Mouse (Mus musculus): ENCODE results near the gene Camk2d. TPM values are rescaled to one million over a fixed set of nuclear protein-coding genes. Genes with fewer than 3 reads are reported as not detected.

Gene Camk2d
- polyA plus RNA-seq, 3 experiments from 2014 or later = 57.4 to 90.2 (median 67.9) TPM

- peak; percentile 64 for ATAC-seq
Measured at GRCm38 (mm10) chr3:126751377-126752098, 155.4 kb downstream of the Camk2d start.

- no peak for ATAC-seq
Measured at GRCm38 (mm10) chr3:126752978-126753377, 156.9 kb downstream of the Camk2d start.

DNA sequence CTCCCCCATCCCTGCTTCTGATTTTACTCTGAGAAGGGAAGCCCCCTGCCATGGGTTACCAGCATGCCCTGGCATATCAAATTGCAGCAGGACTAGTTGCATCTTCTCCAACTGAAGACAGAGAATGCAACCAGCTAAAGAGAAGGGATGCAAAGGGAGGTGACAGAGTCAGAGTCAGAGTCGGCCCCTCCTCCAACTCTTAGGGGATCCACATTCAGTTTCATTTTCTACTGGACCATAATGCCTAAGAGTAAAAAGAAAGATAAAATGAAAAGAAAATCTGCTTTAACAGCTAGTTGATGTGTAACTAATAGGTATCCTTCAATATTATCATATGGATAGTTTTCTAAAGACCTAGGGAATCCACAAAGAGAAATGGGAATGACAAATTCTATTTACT lies 162.3 kb downstream of the Camk2d start:
- peak; percentile 97 for ATAC-seq

GRCm38 (mm10) chr3:126760608-126761007 lies 164.5 kb downstream of the Camk2d start:
- no peak for ATAC-seq

DNA sequence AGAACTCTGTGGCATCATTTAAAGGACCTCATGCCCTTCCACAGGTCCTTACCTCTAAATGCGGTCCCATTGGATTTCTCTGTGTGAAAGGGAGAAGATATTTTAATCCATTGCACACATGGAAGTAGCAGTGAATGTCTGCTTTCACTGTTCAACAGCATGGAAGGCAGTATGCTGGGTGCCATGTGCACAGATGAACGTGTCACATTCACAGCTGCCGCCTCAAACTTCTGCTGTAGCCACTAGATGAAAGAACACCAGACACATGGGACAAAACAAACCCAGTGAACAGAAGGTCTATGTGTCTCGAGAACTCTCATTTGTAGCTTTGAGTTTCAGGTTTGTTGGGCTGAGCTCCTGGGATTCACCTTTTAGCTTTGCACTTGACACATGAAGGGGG lies 168.6 kb downstream of the Camk2d start:
- no peak for ATAC-seq

DNA sequence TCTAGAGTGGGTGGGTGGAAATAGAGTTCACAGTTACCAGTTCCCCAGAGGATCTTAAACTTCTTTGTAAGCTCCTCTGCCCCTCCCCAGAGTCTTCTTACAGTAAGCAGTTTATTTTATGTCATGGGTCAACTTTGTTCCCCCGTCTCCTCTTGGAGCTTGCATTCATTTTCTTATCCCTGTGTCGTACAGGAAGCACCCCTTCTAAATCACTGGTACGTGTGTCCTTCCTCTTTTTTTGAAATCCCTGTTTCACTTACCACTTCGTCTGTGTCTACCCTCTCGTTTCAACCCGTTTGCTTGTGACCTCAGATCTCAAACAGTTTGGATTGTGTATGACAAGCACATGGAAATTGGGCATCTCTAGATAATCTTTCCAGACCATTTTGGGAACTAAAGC lies 174.0 kb downstream of the Camk2d start:
- ATAC-seq = no peak

DNA sequence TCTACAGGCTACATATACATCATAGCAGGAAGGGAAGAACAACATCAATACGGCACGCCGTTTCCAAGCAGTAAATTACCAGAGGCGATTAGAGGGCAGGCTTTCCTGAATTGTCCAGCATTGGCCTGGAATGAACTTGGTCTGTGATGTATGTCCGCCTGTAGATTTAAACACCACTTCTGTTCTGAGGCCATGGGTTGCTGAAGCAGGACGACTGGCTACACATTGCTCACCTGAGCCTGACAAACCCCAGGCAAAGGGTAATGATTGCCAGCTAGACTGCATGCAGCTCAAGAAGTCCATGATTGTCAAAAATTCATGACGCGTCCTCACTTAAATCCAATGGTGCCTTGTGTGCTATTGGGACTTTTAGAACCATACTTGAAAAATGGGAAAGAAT lies 174.9 kb downstream of the Camk2d start:
- no peak for ATAC-seq

DNA sequence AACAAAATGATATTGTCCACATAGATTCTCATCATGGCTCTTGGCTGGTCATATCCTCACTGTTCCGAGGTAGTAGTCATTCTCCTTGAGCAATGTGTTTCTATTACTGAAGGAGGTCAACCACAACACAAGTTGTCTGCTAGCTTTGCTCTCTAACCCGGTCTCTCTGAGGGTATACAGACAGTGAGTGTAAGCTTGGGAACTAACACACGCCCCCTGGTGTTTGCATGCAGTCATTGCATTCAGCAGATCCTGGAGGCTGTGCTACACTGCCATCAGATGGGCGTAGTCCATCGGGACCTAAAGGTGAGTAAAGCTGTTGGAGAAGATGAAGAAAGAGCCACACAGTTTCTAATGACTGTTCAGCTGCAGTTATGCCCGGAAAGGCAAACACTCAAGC lies 175.4 kb downstream of the Camk2d start:
- peak; percentile 97 for ATAC-seq

DNA sequence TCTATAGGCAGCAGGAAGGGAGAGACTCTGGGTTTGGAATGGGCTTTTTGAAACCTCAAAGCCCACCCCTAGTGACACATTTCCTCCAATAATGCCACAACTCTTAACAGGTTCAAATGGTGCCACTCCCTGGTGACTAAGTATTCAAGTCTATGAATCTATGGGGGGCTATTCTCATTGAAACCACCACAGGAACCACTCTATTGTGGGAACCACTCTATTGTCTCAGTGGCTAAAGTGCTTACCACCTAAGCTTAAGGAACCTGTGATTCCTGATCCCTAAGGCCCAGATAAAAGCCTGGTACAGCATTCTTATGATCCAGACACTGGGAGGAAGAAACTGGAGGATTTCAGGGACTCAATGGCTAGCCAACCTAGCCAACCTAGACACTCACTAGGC lies 179.9 kb downstream of the Camk2d start:
- no peak for ATAC-seq

DNA sequence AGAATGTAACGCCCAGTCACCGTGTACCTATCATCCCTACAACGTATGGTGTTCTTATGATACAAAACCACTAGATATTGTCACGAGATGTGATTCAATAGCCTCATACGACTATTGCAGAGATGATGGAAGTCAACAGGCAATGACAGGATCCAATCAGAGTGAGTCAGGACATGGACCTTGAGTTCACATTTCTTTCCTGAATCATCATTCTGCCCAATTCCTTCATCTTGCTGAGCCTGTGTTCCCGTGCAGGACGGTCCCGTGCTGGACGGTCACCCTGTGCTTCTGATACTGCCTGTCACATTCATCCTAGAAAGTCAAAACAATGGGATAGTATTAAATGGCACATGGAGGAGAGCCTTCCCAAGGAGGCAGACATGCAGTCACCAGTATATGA lies 181.0 kb downstream of the Camk2d start:
- ATAC-seq = no peak

GRCm38 (mm10) chr3:126777879-126778278 lies 181.8 kb downstream of the Camk2d start:
- no peak for ATAC-seq

DNA sequence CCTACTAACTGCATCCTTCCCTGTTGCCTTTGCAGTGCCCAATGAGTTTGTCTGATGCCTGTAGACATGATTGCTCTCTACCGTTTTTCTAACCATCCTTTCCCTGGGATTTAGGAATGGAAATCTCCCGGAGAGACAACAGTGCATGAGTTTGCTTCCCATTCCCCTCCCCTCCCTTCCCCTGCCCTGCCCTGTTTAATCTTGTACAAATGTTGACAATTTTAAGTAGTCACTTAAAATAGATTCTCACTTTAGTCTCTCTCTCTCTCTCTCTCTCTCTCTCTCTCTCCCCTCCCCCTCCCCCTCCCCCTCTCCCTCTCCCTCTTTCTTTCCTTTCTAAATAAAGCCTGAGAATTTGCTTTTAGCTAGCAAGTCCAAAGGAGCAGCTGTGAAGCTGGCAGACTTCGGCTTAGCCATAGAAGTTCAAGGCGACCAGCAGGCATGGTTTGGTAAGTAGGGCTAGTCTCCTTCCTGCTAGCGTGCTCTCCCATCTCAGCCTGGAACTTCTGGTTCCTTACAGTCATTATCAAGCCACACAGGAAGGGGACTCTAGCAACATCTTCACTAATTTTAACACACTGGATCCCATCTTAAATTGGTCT lies 184.0 kb downstream of the Camk2d start:
- no peak for ATAC-seq

GRCm38 (mm10) chr3:126793035-126793964 lies 197.2 kb downstream of the Camk2d start:
- no peak for ATAC-seq

- ATAC-seq = no peak
Measured at GRCm38 (mm10) chr3:126795904-126796303, 199.8 kb downstream of the Camk2d start.

- ATAC-seq = no peak
Measured at GRCm38 (mm10) chr3:126797025-126797424, 200.9 kb downstream of the Camk2d start.

DNA sequence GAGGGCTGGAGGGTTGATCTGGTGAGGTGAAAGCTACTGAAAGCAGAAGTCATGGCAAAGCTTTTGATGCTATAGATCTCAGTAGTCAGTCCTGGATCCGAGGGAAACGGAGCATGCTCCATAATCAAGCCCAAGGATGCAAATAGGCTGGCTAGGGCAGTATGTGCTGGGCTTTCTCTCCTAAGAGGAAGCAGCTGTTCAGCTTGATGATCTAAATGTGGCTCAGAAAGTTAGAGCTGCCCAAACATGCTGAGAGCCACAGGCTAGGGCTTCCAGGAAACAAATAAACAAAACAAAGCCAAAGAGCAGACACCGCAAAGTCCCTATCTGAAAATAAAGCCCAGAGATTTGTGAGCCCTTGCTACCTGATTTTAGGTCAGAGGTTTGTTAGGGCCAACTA lies 201.7 kb downstream of the Camk2d start:
- no peak for ATAC-seq

- ATAC-seq = no peak
Measured at GRCm38 (mm10) chr3:126802988-126803387, 206.9 kb downstream of the Camk2d start.

DNA sequence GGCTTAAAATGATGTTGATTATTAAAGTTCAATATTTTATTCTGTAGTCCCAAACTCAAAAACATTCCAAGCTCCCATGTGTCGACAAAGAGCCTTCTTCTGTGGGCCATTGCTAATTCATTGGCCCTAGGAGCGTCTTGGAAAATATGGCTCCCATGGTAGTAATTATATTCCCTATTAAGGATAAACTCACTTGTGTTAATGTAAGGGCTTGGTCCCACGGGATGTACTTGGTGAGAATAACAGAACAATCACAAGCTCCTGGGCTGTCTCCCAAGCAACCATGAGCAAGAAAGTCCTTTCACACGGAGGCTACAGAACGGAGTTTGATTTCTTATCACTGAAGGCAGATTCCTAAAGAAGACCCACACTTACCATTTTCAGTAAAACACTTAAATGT lies 208.9 kb downstream of the Camk2d start:
- ATAC-seq = no peak

DNA sequence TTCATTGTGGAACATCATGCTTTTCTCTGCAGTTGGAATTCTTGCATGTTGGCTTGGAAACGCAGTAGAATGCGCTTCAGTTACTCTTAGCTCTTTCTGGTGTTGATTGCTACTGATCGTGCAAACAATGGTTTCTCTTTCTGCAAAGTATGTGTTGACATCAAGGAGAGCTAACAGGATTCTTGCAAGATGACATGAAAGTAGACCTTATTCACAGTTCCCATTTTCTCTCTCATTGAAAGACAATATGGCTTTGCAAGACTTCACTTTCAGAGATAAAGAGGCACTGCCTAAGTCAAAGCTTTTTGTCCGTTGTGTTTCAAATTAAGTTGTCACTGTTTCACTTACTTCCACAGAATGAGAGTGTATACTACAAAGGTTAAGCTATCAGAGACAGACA lies 210.0 kb downstream of the Camk2d start:
- ATAC-seq = no peak

- ATAC-seq = no peak
Measured at GRCm38 (mm10) chr3:126809915-126810314, 213.8 kb downstream of the Camk2d start.

- ATAC-seq = no peak
Measured at GRCm38 (mm10) chr3:126810372-126811090, 214.4 kb downstream of the Camk2d start.

GRCm38 (mm10) chr3:126811646-126812045 lies 215.5 kb downstream of the Camk2d start:
- no peak for ATAC-seq

GRCm38 (mm10) chr3:126822374-126822773 lies 226.3 kb downstream of the Camk2d start:
- ATAC-seq = peak; percentile 10

Data from inflammation-experienced regulatory T-cells, adult 6 months (primary cell).